Mouse (Mus musculus): Measurements from ENCODE around the gene Ubac2. TPM values are rescaled to one million over a fixed set of nuclear protein-coding genes. Genes with fewer than 3 reads are reported as not detected.

Gene Ubac2
- polyA plus RNA-seq, 1 experiment from 2014 or later: 67.3 TPM

DNA sequence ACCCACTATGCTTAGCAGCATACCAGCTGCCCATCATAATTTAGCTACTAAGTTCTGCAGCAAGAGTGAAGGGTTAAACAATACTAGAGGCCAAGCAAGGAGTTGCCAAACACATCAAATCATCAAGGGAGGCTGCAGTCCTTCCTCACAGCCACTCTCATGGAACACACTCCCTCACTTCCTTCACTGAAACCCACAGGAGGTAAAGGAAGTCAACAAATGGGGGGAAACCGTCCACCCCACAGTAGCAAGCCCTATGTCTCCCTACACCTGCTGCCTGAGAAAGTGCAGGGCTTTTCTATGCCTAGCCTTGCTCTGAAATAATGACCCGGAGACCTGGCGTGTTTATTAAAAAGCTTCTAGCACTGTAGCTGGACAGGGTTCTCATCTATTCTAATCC lies 191.5 kb downstream of the Ubac2 start:
- Histone ChIP-seq H3K9me3 (replicated peaks) (no peaks in the 10 kb centered on the region), H3K4me1 (no peaks in the 10 kb centered on the region), H3K9ac (no peak overlapping the region), H3K4me3 (replicated peaks) (no peak overlapping the region), H3K27ac (replicated peaks) (no peak overlapping the region), H3K27me3 (no peaks in the 10 kb centered on the region), H3K36me3 (no peaks in the 10 kb centered on the region), H3K4me2 (replicated peaks) (no peak overlapping the region)
- WGBS: 80% methylated on average over 3 of the region's 3 CpGs
- no peak for ATAC-seq (ENCODE audit: insufficient number of reproducible peaks, low FRiP score, low TSS enrichment, low read depth)

Other genes with a start within 250 kb of the Ubac2 start
- 8.7 and 9.8 TPM in 2 replicates for gene Dock9, start 80.8 kb upstream of the Ubac2 start, polyA plus RNA-seq (2015; fragmentation: Nextera tagmentation; extraction: Ambion mirVana)
- 0.21 and 0.43 TPM in 2 replicates for gene Gpr18, start 37.2 kb downstream of the Ubac2 start, polyA plus RNA-seq (2015; fragmentation: Nextera tagmentation; extraction: Ambion mirVana)
- gene Gpr183, start 86.6 kb downstream of the Ubac2 start, polyA plus RNA-seq (2015; fragmentation: Nextera tagmentation; extraction: Ambion mirVana): 4.9 and 5.0 TPM in 2 replicates
- gene Timm8a2, start 156.1 kb downstream of the Ubac2 start, polyA plus RNA-seq (2015; fragmentation: Nextera tagmentation; extraction: Ambion mirVana): not detected in 2 replicates
- 156 and 171 TPM in 2 replicates for gene Tm9sf2, start 228.4 kb downstream of the Ubac2 start, polyA plus RNA-seq (2015; fragmentation: Nextera tagmentation; extraction: Ambion mirVana)